Mouse (Mus musculus): ENCODE data around the gene Lcn5.

- TF ChIP-seq POLR2A (IDR thresholded peaks at IDR 0.05; ENCODE audit: extremely low read depth, insufficient read depth, low read length) = no peak
- TF ChIP-seq CTCF (IDR thresholded peaks at IDR 0.05; ENCODE audit: extremely low read depth, insufficient read depth, low read length) = no peak
Measured at GRCm38 (mm10) chr2:25656691-25657090, 1.1 kb upstream of the Lcn5 start.
